Mouse (Mus musculus) E14TG2a.4 (cell line): ENCODE measurements at regions not wholly inside any gene's neighbourhood (a gene's known extent, or its start where the extent isn't known, plus 50 kb on each side); places are given as distances from the start of the nearest gene placed in this dataset.
A peak's percentile ranks its signal among the peaks of the same experiment; 100 is the strongest.

Source experiments
- H3K27me3 ChIP-seq: 2 replicates; pipeline ENCODE4 v1.6.1; 2014; ENCODE audit warnings: low read length, control low read depth; ENCODE audit not compliant: insufficient read depth
- H3K36me3 ChIP-seq: 2 replicates; pipeline ENCODE4 v1.6.1; 2014; ENCODE audit warnings: low read length, control low read depth; ENCODE audit not compliant: insufficient read depth
- H3K4me1 ChIP-seq: replicated peaks from 2 replicates; pipeline ENCODE4 v1.6.1; 2014; ENCODE audit warnings: low read depth, low read length, control low read depth
- H3K4me3 ChIP-seq: replicated peaks from 2 replicates; pipeline ENCODE4 v1.5.1; 2014; ENCODE audit warnings: mild to moderate bottlenecking, low read length
- H3K9me3 ChIP-seq: 2 replicates; pipeline ENCODE4 v1.6.1; 2014; ENCODE audit warnings: low read length, control low read depth
- CTCF ChIP-seq: conservative IDR thresholded peaks from 2 replicates; pipeline ENCODE4 v1.5.1; 2014; ENCODE audit warnings: low read length
- NANOG ChIP-seq: IDR thresholded peaks from 2 replicates; pipeline ENCODE4 v1.6.1; 2014; ENCODE audit warnings: borderline replicate concordance, low read length, mixed read lengths
- POU5F1 ChIP-seq: IDR thresholded peaks from 2 replicates; pipeline ENCODE4 v1.6.1; 2014; ENCODE audit warnings: low read length, borderline replicate concordance

GRCm38 (mm10) chr7:73087496-73088185, 287.7 kb upstream of the Rgma start:
- peaks cover 8% of the 10 kb centered on the region; the same call in 1 of the 2 replicates for H3K9me3 ChIP-seq
- H3K36me3 ChIP-seq, result no peaks in the 10 kb centered on the region
- no peaks in the 10 kb centered on the region for H3K4me1 ChIP-seq
- H3K4me3 ChIP-seq, result no peak overlapping the region
- peaks cover 17% of the 10 kb centered on the region; the same call in 1 of the 2 replicates for H3K27me3 ChIP-seq
- TF ChIP-seq NANOG (no peak), POU5F1 (no peak), CTCF (no peak)

- TF ChIP-seq POU5F1, result no peak
- no peak for TF ChIP-seq CTCF
- TF ChIP-seq NANOG, result no peak
- Histone ChIP-seq H3K4me3 (no peak overlapping the region), H3K4me1 (peaks cover 3% of the 10 kb centered on the region; the same call in 1 of the 2 replicates), H3K27me3 (peaks cover 17% of the 10 kb centered on the region; the same call in 1 of the 2 replicates), H3K36me3 (no peaks in the 10 kb centered on the region), H3K9me3 (peaks cover 4% of the 10 kb centered on the region; the same call in 1 of the 2 replicates)
These were observed 287.0 kb upstream of the Rgma start for GRCm38 (mm10) chr7:73088321-73088720.

- H3K27me3 ChIP-seq, result peaks cover 17% of the 10 kb centered on the region; the same call in 1 of the 2 replicates
- H3K36me3 ChIP-seq, result no peaks in the 10 kb centered on the region
- no peak overlapping the region for H3K4me3 ChIP-seq
- TF ChIP-seq POU5F1 (no peak), NANOG (no peak), CTCF (no peak)
- peaks cover 9% of the 10 kb centered on the region for H3K4me1 ChIP-seq
- H3K9me3 ChIP-seq, result no peaks in the 10 kb centered on the region
These were observed 283.6 kb upstream of the Rgma start for GRCm38 (mm10) chr7:73091758-73092157.

- H3K4me3 ChIP-seq, result no peak overlapping the region
- H3K27me3 ChIP-seq, result peaks cover 11% of the 10 kb centered on the region; the same call in 1 of the 2 replicates
- H3K9me3 ChIP-seq, result no peaks in the 10 kb centered on the region
- no peaks in the 10 kb centered on the region for H3K36me3 ChIP-seq
- TF ChIP-seq NANOG (no peak), POU5F1 (no peak), CTCF (peak; percentile 35; the same call in 1 of the 2 replicates)
- peaks cover 9% of the 10 kb centered on the region for H3K4me1 ChIP-seq
These were observed 281.2 kb upstream of the Rgma start for GRCm38 (mm10) chr7:73094059-73094458.

GRCm38 (mm10) chr7:73118871-73119270, 256.4 kb upstream of the Rgma start:
- Histone ChIP-seq H3K9me3 (no peaks in the 10 kb centered on the region), H3K36me3 (no peaks in the 10 kb centered on the region), H3K4me3 (no peak overlapping the region), H3K4me1 (no peaks in the 10 kb centered on the region), H3K27me3 (peaks cover 21% of the 10 kb centered on the region)
- no peak for TF ChIP-seq NANOG
- TF ChIP-seq CTCF, result no peak
- no peak for TF ChIP-seq POU5F1

- no peaks in the 10 kb centered on the region for H3K4me1 ChIP-seq
- no peaks in the 10 kb centered on the region for H3K9me3 ChIP-seq
- H3K4me3 ChIP-seq, result no peak overlapping the region
- H3K27me3 ChIP-seq, result peaks cover 13% of the 10 kb centered on the region
- TF ChIP-seq POU5F1 (no peak), CTCF (no peak), NANOG (no peak)
- H3K36me3 ChIP-seq, result no peaks in the 10 kb centered on the region
These were observed 255.0 kb upstream of the Rgma start for GRCm38 (mm10) chr7:73120276-73120675.

GRCm38 (mm10) chr7:73124976-73125375, 250.3 kb upstream of the Rgma start:
- Histone ChIP-seq H3K27me3 (peaks cover 26% of the 10 kb centered on the region; the same call in 1 of the 2 replicates), H3K4me1 (no peaks in the 10 kb centered on the region), H3K36me3 (no peaks in the 10 kb centered on the region), H3K9me3 (no peaks in the 10 kb centered on the region), H3K4me3 (no peak overlapping the region)
- TF ChIP-seq NANOG (no peak), POU5F1 (no peak), CTCF (no peak)

GRCm38 (mm10) chr7:73125864-73126263, 249.4 kb upstream of the Rgma start:
- Histone ChIP-seq H3K4me3 (no peak overlapping the region), H3K9me3 (no peaks in the 10 kb centered on the region), H3K36me3 (no peaks in the 10 kb centered on the region), H3K4me1 (no peaks in the 10 kb centered on the region), H3K27me3 (peaks cover 23% of the 10 kb centered on the region; the same call in 1 of the 2 replicates)
- no peak for TF ChIP-seq NANOG
- no peak for TF ChIP-seq CTCF
- TF ChIP-seq POU5F1, result no peak
